Mouse (Mus musculus) embryonic fibroblast, embryonic 13.5 days (primary cell): ENCODE data around the gene Rp2.

Source experiments
- CTCF ChIP-seq: IDR thresholded peaks from 2 replicates; pipeline ENCODE4 v1.5.1; 2011; ENCODE audit warnings: mild to moderate bottlenecking, control low read depth, low read length, moderate library complexity, borderline replicate concordance; ENCODE audit not compliant: insufficient read depth
- POLR2A ChIP-seq: IDR thresholded peaks from 2 replicates; pipeline ENCODE4 v1.6.1; 2011; ENCODE audit warnings: low read depth, mild to moderate bottlenecking, control low read depth, low read length, moderate library complexity

- TF ChIP-seq CTCF (no peak), POLR2A (no peak)
These were observed 31.5 kb upstream of the Rp2 start for GRCm38 (mm10) chrX:20332756-20333155.
